Mouse (Mus musculus): ENCODE data around the gene Cym. TPM values are rescaled to one million over a fixed set of nuclear protein-coding genes. Genes with fewer than 3 reads are reported as not detected.

Gene Cym
- polyA plus RNA-seq, 1 experiment from 2014 or later: not detected

DNA sequence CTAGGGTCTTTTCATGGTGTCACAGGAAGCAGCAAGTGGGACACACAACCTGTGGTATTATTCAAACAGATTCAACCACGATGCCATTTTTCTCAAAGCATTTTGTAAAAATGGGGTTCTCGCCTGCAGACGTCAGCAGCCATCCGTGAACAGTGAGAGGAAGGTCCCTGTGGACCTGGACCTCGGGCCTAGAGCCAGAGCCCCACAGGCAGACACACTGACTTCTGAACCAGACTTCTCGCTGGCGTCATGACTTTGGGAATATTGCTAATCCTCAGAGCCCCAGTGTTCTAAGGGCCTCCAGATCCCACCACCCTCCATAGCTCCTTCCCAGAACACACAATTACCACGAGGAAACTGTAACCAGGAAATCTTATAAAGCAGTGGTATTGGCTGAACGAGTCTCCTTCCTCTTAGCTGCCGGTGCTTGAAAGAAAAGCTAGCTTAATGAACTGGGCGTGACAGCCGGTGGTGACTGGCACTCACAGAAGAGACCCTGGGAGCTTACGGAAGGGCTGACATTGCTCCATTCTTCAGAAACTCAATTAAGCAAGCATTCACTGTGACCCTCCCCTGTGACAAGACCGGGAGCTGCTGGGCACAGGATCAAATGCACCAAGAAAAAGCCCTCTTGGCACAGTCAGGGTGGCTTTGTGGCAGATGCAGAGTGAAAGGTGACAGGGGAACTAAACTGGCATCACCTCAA lies 20.0 kb upstream of the Cym start:
- 46% methylated on average over 14 of the region's 14 CpGs for WGBS (ENCODE audit: insufficient replicate concordance)
- Histone ChIP-seq H3K9me3 (replicated peaks) (no peaks in the 10 kb centered on the region), H3K9ac (no peak overlapping the region), H3K36me3 (no peaks in the 10 kb centered on the region), H3K4me2 (no peak overlapping the region), H3K4me1 (no peaks in the 10 kb centered on the region), H3K4me3 (no peak overlapping the region), H3K27me3 (replicated peaks) (no peaks in the 10 kb centered on the region), H3K27ac (no peak overlapping the region)
- ATAC-seq: no peak

GRCm38 (mm10) chr3:107239607-107240006 lies 18.1 kb upstream of the Cym start, which contains the start of gene Prok1:
TSS of gene Prok1 (minus strand) at chr3:107239707.
- no peak for ATAC-seq
- H3K27me3 ChIP-seq (replicated peaks): 0 out of 2 replicates have a peak, but pooled peaks cover 5% of the 10 kb centered on the region
- H3K27ac ChIP-seq: no peak within 1 kb of the TSS
- no peaks in the 10 kb centered on the region for H3K36me3 ChIP-seq
- H3K4me1 ChIP-seq: no peaks in the 10 kb centered on the region
- no peak within 1 kb of the TSS for H3K4me3 ChIP-seq
- 74% methylated on average over 9 of the region's 9 CpGs for WGBS (ENCODE audit: insufficient replicate concordance)
- H3K9ac ChIP-seq: no peak within 1 kb of the TSS
- H3K9me3 ChIP-seq (replicated peaks): no peaks in the 10 kb centered on the region
- no peak within 1 kb of the TSS for H3K4me2 ChIP-seq

- Histone ChIP-seq H3K4me2 (no peak overlapping the region), H3K36me3 (no peaks in the 10 kb centered on the region), H3K27ac (no peak overlapping the region), H3K4me3 (no peak overlapping the region), H3K27me3 (replicated peaks) (peaks cover 5% of the 10 kb centered on the region; the same call in 1 of the 2 replicates), H3K4me1 (no peaks in the 10 kb centered on the region), H3K9ac (no peak overlapping the region), H3K9me3 (replicated peaks) (no peaks in the 10 kb centered on the region)
- 67% methylated on average over 8 of the region's 8 CpGs for WGBS (ENCODE audit: insufficient replicate concordance)
- no peak for ATAC-seq
Measured at GRCm38 (mm10) chr3:107238471-107238980, 17.0 kb upstream of the Cym start.

DNA sequence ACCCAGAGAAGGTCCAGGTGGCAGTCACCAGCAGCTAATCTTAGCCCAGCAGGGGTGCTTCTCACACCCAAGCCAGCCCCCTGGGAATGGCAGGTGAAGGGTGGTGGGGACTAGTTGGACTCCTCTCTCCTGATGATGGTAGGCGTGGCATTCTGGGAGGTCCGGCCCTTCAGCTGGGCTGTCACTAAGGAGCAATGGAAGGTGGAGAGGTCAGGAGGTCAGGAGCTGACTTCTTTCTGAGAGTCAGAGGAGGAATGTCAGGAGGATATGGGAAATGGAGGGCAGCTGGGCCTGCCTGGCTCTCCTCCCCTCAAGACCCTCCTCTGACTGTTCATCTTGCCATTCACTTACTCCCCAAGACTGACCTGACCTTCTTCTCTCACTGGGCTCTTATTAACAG lies 16.5 kb upstream of the Cym start:
- Histone ChIP-seq H3K4me2 (no peak overlapping the region), H3K36me3 (no peaks in the 10 kb centered on the region), H3K4me3 (no peak overlapping the region), H3K27ac (no peak overlapping the region), H3K9me3 (replicated peaks) (no peaks in the 10 kb centered on the region), H3K4me1 (no peaks in the 10 kb centered on the region), H3K9ac (no peak overlapping the region), H3K27me3 (replicated peaks) (peaks cover 7% of the 10 kb centered on the region)
- 69% methylated on average over 2 of the region's 2 CpGs for WGBS (ENCODE audit: insufficient replicate concordance)
- ATAC-seq: no peak

GRCm38 (mm10) chr3:107233945-107234344 lies 12.4 kb upstream of the Cym start:
- Histone ChIP-seq H3K9ac (no peak overlapping the region), H3K4me2 (no peak overlapping the region), H3K9me3 (replicated peaks) (no peaks in the 10 kb centered on the region), H3K4me3 (no peak overlapping the region), H3K27ac (no peak overlapping the region), H3K36me3 (no peaks in the 10 kb centered on the region), H3K4me1 (peaks cover 4% of the 10 kb centered on the region; the same call in 1 of the 2 replicates), H3K27me3 (replicated peaks) (peaks cover 34% of the 10 kb centered on the region)
- ATAC-seq: no peak
- 16% methylated on average over 2 of the region's 2 CpGs for WGBS (ENCODE audit: insufficient replicate concordance)

DNA sequence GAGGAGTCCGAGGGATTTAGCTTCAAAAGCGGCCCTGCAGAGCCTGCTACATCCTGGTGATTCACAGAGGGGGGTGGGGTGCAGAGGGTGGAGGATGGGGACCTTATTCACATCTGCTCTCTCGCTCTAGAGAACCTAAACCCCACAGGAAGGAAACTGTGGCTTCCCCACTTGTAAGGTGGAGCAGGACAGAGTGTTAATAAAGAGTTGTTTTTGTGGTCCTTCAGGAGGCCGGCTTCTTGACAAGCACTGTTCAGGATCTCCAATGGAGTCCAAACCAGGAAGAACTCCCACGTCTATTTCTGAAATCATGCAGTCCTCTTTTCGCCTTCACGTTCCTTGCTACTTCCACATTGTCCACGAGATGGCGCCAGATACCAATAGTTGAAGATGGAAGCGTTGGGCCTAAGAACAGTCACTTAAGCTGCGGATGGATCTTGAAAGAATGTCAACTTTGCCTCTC lies 11.8 kb upstream of the Cym start:
- Histone ChIP-seq H3K27ac (no peak overlapping the region), H3K9me3 (replicated peaks) (no peaks in the 10 kb centered on the region), H3K9ac (no peak overlapping the region), H3K36me3 (no peaks in the 10 kb centered on the region), H3K4me1 (peaks cover 4% of the 10 kb centered on the region; the same call in 1 of the 2 replicates), H3K27me3 (replicated peaks) (peaks cover 34% of the 10 kb centered on the region), H3K4me2 (0 out of 2 replicates have a peak overlapping the region, but pooled peaks have one; percentile 14), H3K4me3 (no peak overlapping the region)
- ATAC-seq: no peak
- whole genome bisulfite sequencing (ENCODE audit: insufficient replicate concordance): 6% methylated on average over 11 of the region's 11 CpGs

GRCm38 (mm10) chr3:107231202-107231601 lies 9.7 kb upstream of the Cym start:
- H3K36me3 ChIP-seq: no peaks in the 10 kb centered on the region
- H3K4me1 ChIP-seq: peaks cover 4% of the 10 kb centered on the region; the same call in 1 of the 2 replicates
- H3K9me3 ChIP-seq (replicated peaks): no peaks in the 10 kb centered on the region
- no peak overlapping the region for H3K27ac ChIP-seq
- no peak for ATAC-seq
- no peak overlapping the region for H3K4me3 ChIP-seq
- H3K27me3 ChIP-seq (replicated peaks): peaks cover 34% of the 10 kb centered on the region
- no peak overlapping the region for H3K9ac ChIP-seq
- no peak overlapping the region for H3K4me2 ChIP-seq
- WGBS (ENCODE audit: insufficient replicate concordance): 59% methylated on average over 4 of the region's 4 CpGs

DNA sequence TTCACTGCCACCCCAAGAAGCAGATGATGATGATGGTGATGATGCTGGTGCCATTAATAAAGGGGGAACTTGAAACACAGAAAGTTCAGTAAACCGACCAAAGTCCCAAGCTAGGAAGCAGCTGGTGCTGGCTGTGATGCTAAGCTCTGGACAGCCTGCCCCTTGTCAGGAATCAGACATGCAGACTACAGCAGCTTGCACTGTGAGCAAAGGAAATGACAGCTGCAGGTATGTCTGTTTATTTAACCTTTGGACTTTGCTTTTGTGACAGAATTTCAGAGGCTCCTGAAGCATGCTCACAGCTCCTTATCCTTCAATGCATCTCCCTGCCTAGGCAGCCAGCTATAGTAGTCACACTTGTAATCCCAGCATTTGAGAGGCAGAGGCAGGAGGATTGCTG lies 9.0 kb upstream of the Cym start, which contains the start of gene A630076J17Rik:
A630076J17Rik (plus strand) TSS at position 88 of the 400 bp plus-strand sequence.
- no peak for ATAC-seq
- Histone ChIP-seq H3K9ac (no peak within 1 kb of the TSS), H3K27me3 (replicated peaks) (peaks cover 33% of the 10 kb centered on the region), H3K4me1 (peaks cover 4% of the 10 kb centered on the region; the same call in 1 of the 2 replicates), H3K27ac (no peak within 1 kb of the TSS), H3K9me3 (replicated peaks) (no peaks in the 10 kb centered on the region), H3K4me2 (no peak within 1 kb of the TSS), H3K4me3 (no peak within 1 kb of the TSS), H3K36me3 (no peaks in the 10 kb centered on the region)
- 20% methylated on average over 1 of the region's 1 CpGs for WGBS (ENCODE audit: insufficient replicate concordance)

- ATAC-seq: peak; percentile 61
- H3K9me3 ChIP-seq (replicated peaks): no peaks in the 10 kb centered on the region
- H3K4me3 ChIP-seq: no peak overlapping the region
- no peak overlapping the region for H3K9ac ChIP-seq
- H3K4me2 ChIP-seq: no peak overlapping the region
- no peak overlapping the region for H3K27ac ChIP-seq
- WGBS (ENCODE audit: insufficient replicate concordance): 50% methylated on average over 5 of the region's 5 CpGs
- H3K4me1 ChIP-seq: peaks cover 4% of the 10 kb centered on the region; the same call in 1 of the 2 replicates
- peaks cover 29% of the 10 kb centered on the region for H3K27me3 ChIP-seq (replicated peaks)
- H3K36me3 ChIP-seq: no peaks in the 10 kb centered on the region
Measured at GRCm38 (mm10) chr3:107229822-107230221, 8.3 kb upstream of the Cym start.

GRCm38 (mm10) chr3:107229221-107229620 lies 7.7 kb upstream of the Cym start:
- Histone ChIP-seq H3K4me1 (peaks cover 4% of the 10 kb centered on the region; the same call in 1 of the 2 replicates), H3K4me2 (no peak overlapping the region), H3K4me3 (no peak overlapping the region), H3K27ac (no peak overlapping the region), H3K9ac (no peak overlapping the region), H3K27me3 (replicated peaks) (peaks cover 29% of the 10 kb centered on the region), H3K36me3 (no peaks in the 10 kb centered on the region), H3K9me3 (replicated peaks) (peaks cover 4% of the 10 kb centered on the region; the same call in 1 of the 2 replicates)
- ATAC-seq: no peak
- 56% methylated on average over 5 of the region's 5 CpGs for WGBS (ENCODE audit: insufficient replicate concordance)

- WGBS (ENCODE audit: insufficient replicate concordance): 68% methylated on average over 5 of the region's 5 CpGs
- peaks cover 4% of the 10 kb centered on the region; the same call in 1 of the 2 replicates for H3K4me1 ChIP-seq
Measured at GRCm38 (mm10) chr3:107225820-107226219, 4.3 kb upstream of the Cym start.

DNA sequence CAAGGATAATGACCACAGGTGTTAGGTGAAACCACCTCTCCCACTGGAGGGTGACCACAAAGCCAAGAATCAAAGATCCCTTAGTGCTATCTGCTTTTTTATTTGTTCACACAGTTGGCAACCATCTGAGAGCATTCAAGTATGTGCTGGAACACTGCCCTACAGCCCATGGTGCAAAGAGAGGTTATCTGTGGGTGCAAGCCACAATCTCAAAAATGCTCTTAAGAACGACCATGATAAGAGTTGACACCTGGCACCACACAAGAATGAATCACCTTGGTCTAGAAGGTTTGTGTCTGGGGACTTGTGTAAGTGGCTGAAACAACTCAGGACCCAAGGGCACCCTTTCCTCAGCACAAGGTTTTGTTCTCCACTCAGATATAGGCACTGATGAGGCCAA lies 1.7 kb upstream of the Cym start:
- H3K27ac ChIP-seq: no peak overlapping the region
- ATAC-seq: no peak
- no peak overlapping the region for H3K4me3 ChIP-seq
- 0 out of 2 replicates have a peak, but pooled peaks cover 6% of the 10 kb centered on the region for H3K27me3 ChIP-seq (replicated peaks)
- no peak overlapping the region for H3K4me2 ChIP-seq
- 42% methylated on average over 1 of the region's 1 CpGs for WGBS (ENCODE audit: insufficient replicate concordance)
- H3K36me3 ChIP-seq: no peaks in the 10 kb centered on the region
- no peaks in the 10 kb centered on the region for H3K4me1 ChIP-seq
- H3K9ac ChIP-seq: no peak overlapping the region
- H3K9me3 ChIP-seq (replicated peaks): peaks cover 4% of the 10 kb centered on the region; the same call in 1 of the 2 replicates

More at GRCm38 (mm10) chr3:107225820-107226219, 4.3 kb upstream of the Cym start:
- Histone ChIP-seq H3K4me3 (no peak overlapping the region), H3K4me2 (no peak overlapping the region), H3K27ac (no peak overlapping the region), H3K27me3 (replicated peaks) (0 out of 2 replicates have a peak, but pooled peaks cover 4% of the 10 kb centered on the region), H3K36me3 (no peaks in the 10 kb centered on the region), H3K9ac (no peak overlapping the region), H3K9me3 (replicated peaks) (peaks cover 4% of the 10 kb centered on the region; the same call in 1 of the 2 replicates)
- ATAC-seq: no peak
